Mouse (Mus musculus): ENCODE results near the gene Wt1.

GRCm38 (mm10) chr2:105088005-105088404 is 38.3 kb upstream of the Wt1 start:
- TF ChIP-seq POLR2A (IDR thresholded peaks at IDR 0.05; ENCODE audit: borderline replicate concordance, low read depth, low read length) (no peak), CTCF (IDR thresholded peaks at IDR 0.05; ENCODE audit: low read depth, low read length) (no peak)

Data from bone marrow macrophage, adult 2 months (primary cell).